Mouse (Mus musculus) lung, embryonic 14.5 days (tissue): ENCODE results near the gene Harbi1. TPM values are rescaled to one million over a fixed set of nuclear protein-coding genes. Genes with fewer than 3 reads are reported as not detected.

ENCODE experiments used
- ATAC-seq: fragments of 200-750 bp; cut with Nextera tagmentation; 2 replicates; pipeline ENCODE4 v1.8.0; 2017; ENCODE audit warnings: mild to moderate bottlenecking, moderate TSS enrichment, moderate library complexity; ENCODE audit not compliant: insufficient read depth
- DNase-seq: peaks from one replicate; pipeline ENCODE4 v3.0.0-alpha.2; 2015
- H3K27ac ChIP-seq: fragments of 300-500 bp; sonication (generic); 2 replicates; pipeline ENCODE4 v1.5.1; 2014; ENCODE audit warnings: low read depth, mild to moderate bottlenecking, moderate library complexity
- H3K27me3 ChIP-seq: fragments of 300-500 bp; sonication (generic); 2 replicates; pipeline ENCODE4 v1.6.1; 2014; ENCODE audit warnings: low read length, control low read depth; ENCODE audit not compliant: insufficient read depth
- H3K36me3 ChIP-seq: fragments of 300-500 bp; sonication (generic); 2 replicates; pipeline ENCODE4 v1.6.1; 2014; ENCODE audit warnings: control low read depth; ENCODE audit not compliant: insufficient read depth
- H3K4me1 ChIP-seq: fragments of 300-500 bp; sonication (generic); 2 replicates; pipeline ENCODE4 v1.6.1; 2014; ENCODE audit warnings: antibody characterized with exemption, control low read depth; ENCODE audit not compliant: insufficient read depth
- H3K4me2 ChIP-seq: fragments of 300-500 bp; sonication (generic); 2 replicates; pipeline ENCODE4 v1.6.1; 2014; ENCODE audit warnings: mild to moderate bottlenecking
- H3K4me3 ChIP-seq: fragments of 300-500 bp; sonication (generic); 2 replicates; pipeline ENCODE4 v1.5.1; 2014; ENCODE audit warnings: low read depth, low read length
- H3K9ac ChIP-seq: fragments of 300-500 bp; sonication (generic); 2 replicates; pipeline ENCODE4 v1.6.1; 2014
- H3K9me3 ChIP-seq: fragments of 300-500 bp; sonication (generic); 2 replicates; pipeline ENCODE4 v1.6.1; 2016; ENCODE audit warnings: low read depth, low read length, control low read depth
- CTCF ChIP-seq: IDR thresholded peaks from 2 replicates; pipeline ENCODE4 v1.5.1; 2016; ENCODE audit warnings: antibody characterized with exemption, low read depth
- WGBS: fragments of 180-500 bp; shearing (Covaris S2); extraction: QIAGEN DNeasy Blood & Tissue Kit; methylation state at CpG from one replicate; pipeline ENCODE4 v1.1.7; 2014; 5-methylcytosine and 5-hydroxymethylcytosine counted together
- polyA plus RNA-seq: library from polyadenylated mRNA; unstranded; fragments of >200 nt; fragmentation: Nextera tagmentation; extraction: Ambion mirVana; gene quantifications from 2 replicates; pipeline ENCODE4 v1.2.1, GENCODE M21; 2014

Gene Harbi1
- polyA plus RNA-seq: 15.8 and 16.9 TPM in 2 replicates

DNA sequence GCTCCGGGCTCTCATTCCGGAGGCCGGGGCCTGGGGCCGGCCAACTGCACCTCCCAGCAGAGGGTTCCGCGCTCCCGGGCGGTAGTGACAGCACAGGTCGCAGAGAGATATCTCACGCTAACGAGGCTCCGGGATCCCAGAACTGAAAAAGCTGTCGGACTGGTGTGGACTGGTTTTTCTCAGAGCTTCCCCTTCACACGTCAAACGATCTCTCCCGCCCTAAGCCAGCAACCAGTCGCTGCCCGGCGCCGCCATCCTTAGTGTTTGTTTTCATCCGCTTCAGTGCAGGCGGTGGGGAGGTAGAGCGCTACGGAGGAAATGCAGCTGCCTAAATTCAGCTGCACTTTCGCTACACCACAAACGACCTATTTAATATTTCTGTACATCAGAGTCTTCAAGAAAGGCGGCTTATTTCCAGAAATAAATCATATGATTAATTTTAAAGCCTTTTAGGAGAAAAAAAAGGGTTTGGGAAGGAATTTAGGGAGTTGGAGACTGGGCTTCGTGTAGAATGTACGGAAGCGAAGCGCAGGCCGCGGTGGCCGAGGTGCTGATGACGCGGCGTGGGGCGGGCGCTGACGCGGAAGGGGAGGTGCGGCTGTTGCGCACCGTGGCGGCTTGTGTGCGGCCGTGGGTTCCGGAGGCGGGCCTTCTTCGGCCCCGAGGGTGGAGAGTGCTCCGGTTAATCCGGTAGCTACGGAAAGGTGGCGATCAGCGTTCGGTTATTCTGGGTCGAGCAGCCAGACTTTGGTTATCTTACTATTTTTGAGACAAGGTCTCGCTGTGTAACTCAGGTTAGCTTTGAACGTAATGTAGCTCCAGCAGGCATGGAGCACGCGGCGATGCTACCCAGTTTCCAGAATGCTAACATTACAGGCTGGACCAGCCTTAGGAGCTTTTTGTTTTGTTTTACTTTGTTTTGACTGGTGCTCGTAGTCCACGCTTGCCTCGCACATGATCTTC is at the start of gene Harbi1, which contains the start of gene Atg13:
Gene Harbi1 (plus strand): TSS at position 581 of the 963 bp plus-strand sequence.
Gene Atg13 (minus strand): TSS at position 305 of the 963 bp plus-strand sequence.
- Histone ChIP-seq H3K27ac (peak within 1 kb of the TSS; percentile 88), H3K9ac (peak within 1 kb of the TSS; percentile 81), H3K27me3 (no peaks in the 10 kb centered on the region), H3K9me3 (no peaks in the 10 kb centered on the region), H3K4me2 (peak within 1 kb of the TSS; percentile 88), H3K36me3 (no peaks in the 10 kb centered on the region), H3K4me1 (peaks cover 7% of the 10 kb centered on the region; the same call in 1 of the 2 replicates), H3K4me3 (peak within 1 kb of the TSS; percentile 89)
- under 1% methylated on average over 66 of the region's 66 CpGs for WGBS
- peak; percentile 100 for ATAC-seq
- TF ChIP-seq CTCF: no peak
- peak; percentile 96 for DNase-seq

- H3K36me3 ChIP-seq: peaks cover 82% of the 10 kb centered on the region
- 0 out of 2 replicates have a peak, but pooled peaks cover 5% of the 10 kb centered on the region for H3K4me1 ChIP-seq
- no peak for ATAC-seq
- no peaks in the 10 kb centered on the region for H3K27me3 ChIP-seq
- H3K9me3 ChIP-seq: no peaks in the 10 kb centered on the region
- no peak for TF ChIP-seq CTCF
- DNase-seq: no peak
- H3K4me3 ChIP-seq: no peak overlapping the region
- no peak overlapping the region for H3K4me2 ChIP-seq
- H3K9ac ChIP-seq: no peak overlapping the region
- 92% methylated on average over 6 of the region's 6 CpGs for WGBS
- H3K27ac ChIP-seq: no peak overlapping the region
Measured at GRCm38 (mm10) chr2:91660981-91661380, 49.7 kb upstream of the Harbi1 start.

DNA sequence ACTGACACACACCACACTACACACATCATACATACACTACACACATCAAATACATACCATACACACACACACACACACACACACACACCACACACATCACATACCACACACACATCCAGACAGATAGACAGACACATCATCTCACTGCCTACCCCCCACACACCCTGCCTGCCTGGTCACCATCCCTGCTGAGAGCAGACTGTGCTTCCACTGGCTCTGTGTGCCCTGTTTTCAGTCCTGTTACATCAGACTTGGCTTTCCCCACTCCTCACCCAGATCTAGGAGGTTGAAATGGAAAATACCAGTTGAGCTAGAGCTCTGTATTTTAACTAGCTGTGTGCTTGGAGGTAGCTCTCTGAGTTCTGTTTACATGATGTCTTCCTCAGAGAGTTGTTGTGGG is 45.9 kb upstream of the Harbi1 start:
- H3K4me3 ChIP-seq: no peak overlapping the region
- no peaks in the 10 kb centered on the region for H3K4me1 ChIP-seq
- peaks cover 81% of the 10 kb centered on the region for H3K36me3 ChIP-seq
- no peak overlapping the region for H3K9ac ChIP-seq
- H3K9me3 ChIP-seq: no peaks in the 10 kb centered on the region
- no peak overlapping the region for H3K27ac ChIP-seq
- no peak overlapping the region for H3K4me2 ChIP-seq
- no peaks in the 10 kb centered on the region for H3K27me3 ChIP-seq
- no peak for TF ChIP-seq CTCF
- ATAC-seq: no peak
- no peak for DNase-seq

- no peak for TF ChIP-seq CTCF
- H3K4me3 ChIP-seq: no peak overlapping the region
- H3K27me3 ChIP-seq: no peaks in the 10 kb centered on the region
- WGBS: 87% methylated on average over 6 of the region's 6 CpGs
- H3K4me2 ChIP-seq: no peak overlapping the region
- peaks cover 89% of the 10 kb centered on the region for H3K36me3 ChIP-seq
- no peaks in the 10 kb centered on the region for H3K9me3 ChIP-seq
- H3K9ac ChIP-seq: no peak overlapping the region
- no peaks in the 10 kb centered on the region for H3K4me1 ChIP-seq
- DNase-seq: no peak
- no peak for ATAC-seq
- no peak overlapping the region for H3K27ac ChIP-seq
Measured at GRCm38 (mm10) chr2:91666386-91666910, 44.2 kb upstream of the Harbi1 start.

- Histone ChIP-seq H3K4me3 (no peak overlapping the region), H3K36me3 (peaks cover 90% of the 10 kb centered on the region), H3K27ac (no peak overlapping the region), H3K9ac (no peak overlapping the region), H3K9me3 (no peaks in the 10 kb centered on the region), H3K27me3 (no peaks in the 10 kb centered on the region), H3K4me1 (no peaks in the 10 kb centered on the region), H3K4me2 (no peak overlapping the region)
- ATAC-seq: no peak
- no peak for DNase-seq
- no peak for TF ChIP-seq CTCF
- WGBS: 54% methylated on average over 2 of the region's 2 CpGs
Measured at GRCm38 (mm10) chr2:91667747-91668146, 42.9 kb upstream of the Harbi1 start.

DNA sequence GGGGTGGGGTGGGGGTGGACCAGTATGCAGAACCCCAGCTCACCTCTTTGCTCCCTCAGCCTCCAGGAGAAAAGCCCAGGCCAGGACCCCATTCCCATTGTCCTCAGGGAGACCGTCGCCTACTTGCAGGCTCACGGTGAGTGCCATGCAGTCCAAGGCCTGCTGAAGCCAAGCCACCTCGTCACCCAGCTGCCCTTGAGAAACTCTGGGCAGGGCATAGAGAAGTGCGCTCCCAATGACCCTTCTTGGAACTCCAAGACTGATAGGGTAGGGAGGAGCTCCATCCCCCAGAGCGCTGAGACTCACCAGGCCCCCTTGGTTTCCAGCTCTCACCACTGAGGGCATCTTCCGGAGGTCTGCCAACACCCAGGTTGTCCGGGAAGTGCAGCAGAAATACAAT is 41.3 kb upstream of the Harbi1 start:
- Histone ChIP-seq H3K9me3 (no peaks in the 10 kb centered on the region), H3K4me3 (no peak overlapping the region), H3K36me3 (peaks cover 90% of the 10 kb centered on the region), H3K4me2 (no peak overlapping the region), H3K4me1 (no peaks in the 10 kb centered on the region), H3K27ac (no peak overlapping the region), H3K9ac (no peak overlapping the region), H3K27me3 (no peaks in the 10 kb centered on the region)
- DNase-seq: no peak
- ATAC-seq: no peak
- WGBS: 88% methylated on average over 8 of the region's 8 CpGs
- TF ChIP-seq CTCF: no peak

- Histone ChIP-seq H3K9ac (no peak overlapping the region), H3K36me3 (peaks cover 90% of the 10 kb centered on the region), H3K27me3 (no peaks in the 10 kb centered on the region), H3K4me3 (no peak overlapping the region), H3K9me3 (no peaks in the 10 kb centered on the region), H3K4me1 (no peaks in the 10 kb centered on the region), H3K27ac (no peak overlapping the region), H3K4me2 (no peak overlapping the region)
- 82% methylated on average over 6 of the region's 6 CpGs for WGBS
- no peak for ATAC-seq
- TF ChIP-seq CTCF: no peak
- DNase-seq: no peak
Measured at GRCm38 (mm10) chr2:91670038-91670437, 40.6 kb upstream of the Harbi1 start.
